Mouse (Mus musculus) kidney, postnatal 4 days (tissue): Measurements from ENCODE around the gene Gm867.

Source experiments
- DNase-seq, 2 experiments: peaks; one replicate each; pipeline ENCODE4 v3.0.0; 2021; ENCODE audit warnings: mixed read lengths in 2 of 2

The Gm867 gene

DNA sequence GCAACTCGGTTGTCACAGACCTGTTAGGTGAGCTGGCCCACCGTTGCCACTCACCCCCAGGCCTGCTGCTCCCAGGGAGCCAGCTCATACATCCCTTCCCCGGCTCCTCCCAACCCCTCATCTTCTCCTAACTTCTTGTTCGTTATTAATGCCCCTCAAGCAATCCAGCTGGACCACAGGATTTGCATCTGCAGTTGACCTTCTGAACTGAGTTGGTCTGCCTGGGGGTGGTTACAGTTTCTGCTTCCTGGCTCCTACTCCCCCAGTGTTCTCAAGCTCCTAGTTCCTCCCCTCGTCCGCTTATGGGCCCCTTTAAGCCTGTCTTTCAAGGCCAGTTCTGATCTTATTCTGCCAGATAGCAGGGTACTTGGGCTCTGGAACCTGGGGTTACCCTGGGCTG lies 45.9 kb downstream of the Gm867 start:
- DNase-seq, result no peak

DNA sequence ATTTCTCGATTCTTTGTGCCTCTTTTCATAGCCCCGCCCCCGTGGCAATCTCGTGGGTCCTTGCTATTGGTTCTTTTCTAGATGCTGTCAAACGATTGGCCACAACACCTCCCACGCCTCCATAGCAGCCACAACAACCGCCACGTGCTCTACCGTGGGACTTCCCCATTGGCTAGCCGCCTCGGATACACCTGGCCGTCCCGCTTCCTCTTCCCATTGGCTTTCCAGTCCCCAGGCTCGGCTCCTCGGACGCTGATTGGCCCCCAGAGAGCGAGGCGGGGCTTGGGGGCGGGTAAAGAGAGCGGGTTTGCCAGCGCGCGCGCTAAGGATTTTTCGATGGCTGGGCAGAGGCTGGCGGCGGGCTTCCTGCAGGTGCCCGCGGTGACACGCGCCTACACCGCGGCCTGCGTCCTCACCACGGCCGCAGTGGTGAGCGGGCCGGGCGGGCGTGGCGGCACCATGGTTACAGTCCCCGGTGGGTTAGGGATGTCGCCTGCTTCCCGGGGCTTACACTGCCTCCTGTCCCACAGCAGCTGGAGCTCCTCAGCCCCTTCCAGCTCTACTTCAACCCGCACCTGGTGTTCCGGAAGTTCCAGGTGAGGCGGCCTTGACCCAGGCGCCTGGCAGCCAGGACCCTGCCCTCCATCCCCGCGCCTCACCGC lies 47.3 kb downstream of the Gm867 start, which contains the start of gene Derl3:
Gene Derl3, plus strand, starts transcription at position 325 of the 662 bp plus-strand sequence.
- peak; percentile 93 to 96 for DNase-seq

DNA sequence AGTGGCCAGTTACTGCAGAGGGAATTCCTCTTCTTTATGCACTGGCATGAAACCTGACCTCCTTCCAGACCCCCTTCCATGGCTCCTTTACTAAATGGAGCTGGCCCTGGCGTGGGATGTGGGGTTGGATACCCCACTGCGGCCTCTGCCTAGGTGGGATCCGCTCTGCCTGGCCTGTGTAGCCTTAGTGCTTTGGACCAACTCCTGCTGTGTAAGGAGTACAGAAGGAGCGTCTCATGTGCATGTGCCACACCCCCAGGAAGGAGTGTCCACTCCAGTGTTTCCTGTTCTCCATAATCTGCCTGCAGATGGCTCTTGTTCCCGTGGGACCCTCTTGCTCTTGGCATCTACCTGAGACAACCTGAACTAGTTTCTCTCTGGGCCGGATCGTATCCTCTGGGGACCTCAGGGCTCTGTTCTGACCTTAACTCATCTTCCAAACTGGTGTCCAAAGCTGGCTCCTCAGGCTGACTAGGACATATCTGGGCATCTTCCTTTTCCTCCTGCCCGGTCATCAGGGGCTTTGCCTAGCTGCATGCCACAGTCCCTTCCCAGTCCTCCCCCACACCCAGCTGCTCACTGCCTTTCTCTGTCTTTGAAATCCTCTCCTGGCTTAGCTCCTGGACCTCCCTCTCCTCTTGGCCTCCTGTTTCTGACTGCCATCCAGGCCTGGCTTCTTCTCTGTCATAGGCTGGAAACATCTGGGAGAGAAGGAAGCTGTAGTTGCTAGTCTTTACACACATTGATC lies 50.9 kb downstream of the Gm867 start:
- peak in 1 of 2 experiments; percentile 44 for DNase-seq
